Mouse (Mus musculus) retina, postnatal 1 day (tissue): ENCODE results near the gene Gm20777.
"Not testable (repeated sequence)": the region's sequence is repeated elsewhere in the genome, so short reads cannot be mapped to it uniquely, and the experiment has no call there.

Source experiments
- DNase-seq: peaks from one replicate; pipeline ENCODE4 v3.0.0-alpha.2; 2012

The Gm20777 gene

DNA sequence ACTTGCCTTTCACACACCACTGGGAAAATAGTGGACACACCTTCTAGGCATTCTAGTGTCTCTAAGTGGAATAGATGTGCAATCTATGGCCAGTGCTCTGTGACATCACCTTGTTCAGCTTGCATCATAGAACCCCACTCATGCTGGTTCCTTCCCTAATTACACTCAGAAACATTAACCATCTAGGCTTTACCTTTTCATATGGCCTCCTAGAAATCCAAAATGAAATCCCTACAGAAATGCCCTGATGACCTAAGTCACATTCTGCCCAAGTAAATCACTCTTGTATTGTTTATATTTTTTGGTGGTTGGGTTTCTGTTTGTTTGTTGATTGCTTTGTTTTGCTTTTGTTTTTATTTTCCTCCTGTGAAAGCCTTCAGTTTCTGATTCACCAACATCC lies at the start of gene Gm20777:
Gm20777 (minus strand) TSS at position 101 of the 400 bp plus-strand sequence.
- not testable (repeated sequence) for DNase-seq

DNA sequence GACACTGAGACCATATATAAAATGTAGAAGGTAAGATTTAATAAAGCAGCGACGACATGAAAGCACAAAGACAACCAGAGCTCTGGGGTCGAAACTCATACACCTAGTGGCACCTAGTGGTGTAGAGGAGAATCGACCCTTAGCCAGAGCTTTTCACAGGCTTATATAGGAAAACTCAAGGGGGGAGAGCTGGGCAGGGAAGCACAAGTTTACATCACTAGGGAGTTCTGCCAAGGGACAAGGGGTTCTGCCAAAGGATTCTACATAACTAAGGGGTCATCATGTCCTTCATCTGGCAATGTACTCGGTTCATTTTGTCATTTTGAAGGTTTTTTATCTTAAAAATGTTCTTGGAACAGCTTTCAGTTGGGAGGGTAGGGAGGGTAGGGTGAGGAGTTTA lies 42.7 kb downstream of the Gm20777 start:
- not testable (repeated sequence) for DNase-seq

DNA sequence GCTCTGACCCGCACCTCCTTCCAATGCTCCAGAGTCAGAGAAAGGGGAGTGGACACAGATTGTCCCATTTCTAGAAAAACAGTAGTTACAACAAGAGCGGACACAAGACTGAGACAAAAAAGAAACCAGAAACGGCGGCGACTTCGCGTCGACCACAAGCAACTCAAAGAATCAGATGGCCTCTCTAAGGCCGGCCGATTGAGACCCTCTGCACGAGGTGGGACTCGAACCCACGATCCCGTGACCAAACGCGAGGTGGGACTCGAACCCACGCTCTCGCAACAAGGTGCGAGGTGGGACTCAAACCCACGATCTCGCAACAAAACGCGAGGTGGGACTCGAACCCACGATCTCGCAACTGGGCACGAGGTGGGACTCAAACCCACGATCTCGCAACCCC lies 43.5 kb downstream of the Gm20777 start:
- DNase-seq: not testable (repeated sequence)

DNA sequence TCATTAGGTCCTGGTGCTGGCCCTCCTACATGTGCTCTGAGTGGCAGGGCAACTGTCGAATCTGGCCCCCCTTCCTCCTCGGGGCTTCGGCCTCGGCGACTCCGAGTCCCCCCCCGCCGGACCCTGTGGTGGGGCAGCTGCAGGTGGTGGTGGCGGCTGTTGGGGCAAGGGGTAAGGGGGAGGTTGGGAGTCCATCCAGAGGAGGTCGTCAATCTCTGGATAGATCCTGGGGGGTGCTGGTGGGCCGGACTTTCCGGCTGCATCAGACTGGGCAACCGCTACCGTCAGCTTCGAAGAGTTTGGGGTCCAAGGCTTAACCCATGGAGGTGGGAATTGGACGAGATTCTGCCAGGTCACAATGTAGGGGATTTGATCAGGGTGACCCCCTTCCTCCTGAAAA lies 44.0 kb downstream of the Gm20777 start:
- DNase-seq: not testable (repeated sequence)

DNA sequence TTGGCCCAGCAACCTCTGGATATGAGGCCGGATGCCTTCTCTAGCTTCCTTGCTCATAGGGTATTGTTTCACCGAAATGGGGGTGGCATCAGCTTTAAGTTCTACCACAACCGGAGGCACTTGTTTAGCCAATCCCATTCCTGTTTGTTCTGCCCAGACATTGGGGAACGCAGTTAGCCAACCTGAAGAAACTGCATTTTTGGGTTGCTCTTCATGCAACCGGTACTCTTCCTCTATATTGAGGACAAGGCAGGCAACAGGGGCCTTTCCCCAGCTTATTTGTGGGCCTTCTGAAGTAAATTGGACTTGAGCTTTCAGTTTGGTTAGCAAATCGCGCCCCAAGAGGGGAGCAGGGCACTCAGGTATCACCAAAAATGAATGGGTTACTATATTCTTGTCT lies 45.6 kb downstream of the Gm20777 start:
- DNase-seq: not testable (repeated sequence)
